Mouse (Mus musculus) olfactory bulb, adult 2 months (tissue): Measurements from ENCODE around the gene Peak1.

ENCODE experiments used
- CTCF ChIP-seq: fragments of 200-500 bp; IDR thresholded peaks from 2 replicates; pipeline ENCODE4 v1.5.1; 2012; ENCODE audit warnings: low read depth, mild to moderate bottlenecking, low read length, moderate library complexity; ENCODE audit not compliant: insufficient read depth
- POLR2A ChIP-seq: fragments of 200-500 bp; IDR thresholded peaks from 2 replicates; pipeline ENCODE4 v1.6.1; 2012; ENCODE audit warnings: mild to moderate bottlenecking, low read depth, low read length, moderate library complexity; ENCODE audit not compliant: insufficient read depth

DNA sequence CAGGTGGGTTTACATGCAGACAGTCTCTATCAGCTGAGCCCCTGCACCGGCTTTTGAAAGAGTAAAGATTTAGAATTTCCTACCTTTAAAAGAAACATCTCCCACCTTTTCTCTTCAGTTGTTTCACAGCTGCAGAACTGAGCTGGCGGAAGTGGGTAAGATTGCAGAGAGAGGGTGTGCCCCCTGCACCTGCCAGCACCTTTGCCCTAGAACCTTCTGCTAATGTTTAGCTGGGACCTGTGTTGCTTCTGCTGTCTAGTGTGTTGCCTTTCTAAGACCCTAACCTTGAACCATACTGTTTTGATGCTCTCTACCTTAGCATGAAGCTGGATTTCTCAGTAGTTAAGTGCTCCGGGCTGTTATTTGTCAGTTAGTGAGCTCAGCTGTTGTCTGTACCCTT is 38.6 kb upstream of the Peak1 start:
- TF ChIP-seq POLR2A (no peak), CTCF (no peak)
